Mouse (Mus musculus) heart, postnatal 0 days (tissue): ENCODE results near the gene Dennd5a. TPM values are rescaled to one million over a fixed set of nuclear protein-coding genes. Genes with fewer than 3 reads are reported as not detected.

Experiments
- ATAC-seq: fragments of 200-750 bp; cut with Nextera tagmentation; 2 replicates; pipeline ENCODE4 v1.8.0; 2017; ENCODE audit warnings: low read depth, moderate number of reproducible peaks, moderate library complexity; ENCODE audit not compliant: insufficient read depth
- DNase-seq: peaks from one replicate; pipeline ENCODE4 v3.0.0-alpha.2; 2016; ENCODE audit warnings: low spot score
- H3K27ac ChIP-seq: fragments of 300-500 bp; sonication (generic); 2 replicates; pipeline ENCODE4 v1.5.1; 2014; ENCODE audit warnings: low read depth, mild to moderate bottlenecking
- H3K27me3 ChIP-seq: fragments of 300-500 bp; sonication (generic); 2 replicates; pipeline ENCODE4 v1.6.1; 2014; ENCODE audit warnings: low read length, mixed read lengths; ENCODE audit not compliant: control insufficient read depth, insufficient read depth
- H3K36me3 ChIP-seq: fragments of 300-500 bp; sonication (generic); replicated peaks from 2 replicates; pipeline ENCODE4 v1.6.1; 2014; ENCODE audit warnings: low read length, mixed read lengths; ENCODE audit not compliant: control insufficient read depth, insufficient read depth
- H3K4me1 ChIP-seq: fragments of 300-500 bp; sonication (generic); 2 replicates; pipeline ENCODE4 v1.6.1; 2014; ENCODE audit warnings: antibody characterized with exemption; ENCODE audit not compliant: control insufficient read depth, insufficient read depth
- H3K4me2 ChIP-seq: fragments of 300-500 bp; sonication (generic); 2 replicates; pipeline ENCODE4 v1.6.1; 2014; ENCODE audit warnings: low read depth, mild to moderate bottlenecking, low read length, moderate library complexity
- H3K4me3 ChIP-seq: fragments of 300-500 bp; sonication (generic); 2 replicates; pipeline ENCODE4 v1.5.1; 2014; ENCODE audit warnings: low read depth, low read length
- H3K9ac ChIP-seq: fragments of 300-500 bp; sonication (generic); replicated peaks from 2 replicates; pipeline ENCODE4 v1.6.1; 2014; ENCODE audit warnings: low read depth, low read length, mixed read lengths
- H3K9me3 ChIP-seq: fragments of 300-500 bp; sonication (generic); replicated peaks from 2 replicates; pipeline ENCODE4 v1.6.1; 2016; ENCODE audit warnings: low read length; ENCODE audit not compliant: control insufficient read depth
- CTCF ChIP-seq: IDR thresholded peaks from 2 replicates; pipeline ENCODE4 v1.5.1; 2016; ENCODE audit warnings: antibody characterized with exemption, control low read depth, low read depth
- EP300 ChIP-seq: IDR thresholded peaks from 2 replicates; pipeline ENCODE4 v1.6.1; 2016; ENCODE audit warnings: antibody characterized with exemption, low read depth
- WGBS: fragments of 180-500 bp; shearing (Covaris S2); extraction: QIAGEN DNeasy Blood & Tissue Kit; methylation state at CpG from one replicate; pipeline ENCODE4 v1.1.7; 2014; 5-methylcytosine and 5-hydroxymethylcytosine counted together
- polyA plus RNA-seq: library from polyadenylated mRNA; unstranded; fragments of >200 nt; fragmentation: Nextera tagmentation; extraction: Ambion mirVana; gene quantifications from 2 replicates; pipeline ENCODE4 v1.2.1, GENCODE M21; 2015
- total RNA-seq: library from RNA; depleted of rRNA; stranded (reverse); fragments of >200 nt; gene quantifications from 2 replicates; pipeline ENCODE4 v1.2.3, GENCODE M21; 2014; ENCODE audit warnings: low replicate concordance

Gene Dennd5a
- total and polyA plus RNA-seq, 2 experiments from 2014 or later, result 34.6 to 171 TPM

- Histone ChIP-seq H3K36me3 (no peaks in the 10 kb centered on the region), H3K4me1 (peaks cover 11% of the 10 kb centered on the region), H3K4me3 (no peak overlapping the region), H3K27me3 (no peaks in the 10 kb centered on the region), H3K4me2 (no peak overlapping the region), H3K9ac (no peak overlapping the region), H3K27ac (no peak overlapping the region), H3K9me3 (no peaks in the 10 kb centered on the region)
- WGBS, result 86% methylated on average over 4 of the region's 4 CpGs
- TF ChIP-seq CTCF (no peak), EP300 (no peak)
- ATAC-seq (no peak), DNase-seq (no peak)
Measured at GRCm38 (mm10) chr7:109963707-109964106, 3.4 kb upstream of the Dennd5a start.

GRCm38 (mm10) chr7:109962596-109962995 is 2.3 kb upstream of the Dennd5a start:
- H3K27ac ChIP-seq, result no peak overlapping the region
- 66% methylated on average over 4 of the region's 4 CpGs for WGBS
- no peak for DNase-seq
- no peak overlapping the region for H3K4me3 ChIP-seq
- H3K27me3 ChIP-seq, result no peaks in the 10 kb centered on the region
- no peaks in the 10 kb centered on the region for H3K9me3 ChIP-seq
- no peaks in the 10 kb centered on the region for H3K36me3 ChIP-seq
- H3K4me2 ChIP-seq, result no peak overlapping the region
- H3K9ac ChIP-seq, result no peak overlapping the region
- H3K4me1 ChIP-seq, result peaks cover 6% of the 10 kb centered on the region
- no peak for ATAC-seq
- TF ChIP-seq CTCF (no peak), EP300 (no peak)

GRCm38 (mm10) chr7:109961570-109961969 is 1.3 kb upstream of the Dennd5a start:
- Histone ChIP-seq H3K9ac (no peak overlapping the region), H3K9me3 (no peaks in the 10 kb centered on the region), H3K4me2 (no peak overlapping the region), H3K36me3 (no peaks in the 10 kb centered on the region), H3K4me3 (no peak overlapping the region), H3K27me3 (no peaks in the 10 kb centered on the region), H3K27ac (no peak overlapping the region), H3K4me1 (peaks cover 13% of the 10 kb centered on the region)
- DNase-seq, result no peak
- no peak for ATAC-seq
- 45% methylated on average over 2 of the region's 2 CpGs for WGBS
- no peak for TF ChIP-seq CTCF
- no peak for TF ChIP-seq EP300

- no peaks in the 10 kb centered on the region for H3K27me3 ChIP-seq
- H3K36me3 ChIP-seq, result no peaks in the 10 kb centered on the region
- peak overlapping the region; percentile 83 for H3K4me2 ChIP-seq
- H3K4me3 ChIP-seq, result peak overlapping the region; percentile 80
- H3K27ac ChIP-seq, result peak overlapping the region; percentile 93
- peaks cover 15% of the 10 kb centered on the region for H3K4me1 ChIP-seq
- DNase-seq (no peak), ATAC-seq (no peak)
- WGBS, result 11% methylated on average over 13 of the region's 13 CpGs
- H3K9me3 ChIP-seq, result no peaks in the 10 kb centered on the region
- peak overlapping the region; percentile 87 for H3K9ac ChIP-seq
- no peak for TF ChIP-seq CTCF
- TF ChIP-seq EP300, result no peak
Measured at GRCm38 (mm10) chr7:109960613-109961154, 414 bp upstream of the Dennd5a start.

GRCm38 (mm10) chr7:109958843-109959715 is 1.2 kb downstream of the Dennd5a start:
- 2% methylated on average over 18 of the region's 18 CpGs for WGBS
- peaks cover 31% of the 10 kb centered on the region for H3K4me1 ChIP-seq
- peak; percentile 11 for DNase-seq

More at GRCm38 (mm10) chr7:109958843-109959715, 1.2 kb downstream of the Dennd5a start:
- Histone ChIP-seq H3K36me3 (no peaks in the 10 kb centered on the region), H3K4me3 (peak overlapping the region; percentile 80), H3K27ac (peak overlapping the region; percentile 93), H3K9ac (peak overlapping the region; percentile 87), H3K4me2 (peak overlapping the region; percentile 83), H3K9me3 (no peaks in the 10 kb centered on the region), H3K27me3 (no peaks in the 10 kb centered on the region)
- TF ChIP-seq CTCF (no peak), EP300 (no peak)
- ATAC-seq, result peak; percentile 14; the same call in 1 of the 2 replicates
